Comparison of ENCODE assay signal across 21 mouse cellular contexts in genomic region chr9:75246080-75246930, GRCm38 (mm10). TPM values are rescaled to one million over a fixed set of nuclear protein-coding genes. Genes with fewer than 3 reads are reported as not detected.
DNase-seq lines count a peak whose midpoint lies in the region; ATAC-seq and TF ChIP-seq lines count a peak whose summit lies in the region.
"Had no signal": no experiment of that assay in that cellular context is flagged by ENCODE, and none has a peak within 500 bp of the region (broad histone marks: within the 10 kb centered on the region; RNA-seq: fewer than 3 reads in every experiment).

No protein-coding gene starts in this region.

- H3K27ac ChIP-seq in left cerebral cortex, adult 2 months: peak overlapping the region; percentile 93
- H3K27ac ChIP-seq: hindbrain, embryonic 15.5 days; limb, embryonic 13.5 days; liver, embryonic 15.5 days; midbrain, embryonic 10.5 days; neural tube, embryonic 15.5 days had no signal

- TF ChIP-seq CTCF in left cerebral cortex, adult 2 months (IDR thresholded peaks at IDR 0.05): no peak

- no peak for DNase-seq in left cerebral cortex, adult 2 months (ENCODE audit: extremely low spot score in 1 of 2, low spot score in 2 of 2)
- no peak for DNase-seq in left cerebral cortex, postnatal 10 days (ENCODE audit: extremely low spot score in 1 of 2, low spot score in 2 of 2)
- DNase-seq in 3T3-L1 (ENCODE audit: low read depth, low spot score): peak; percentile 85
- peak; percentile 43 for DNase-seq in T-cell, adult 2 months (ENCODE audit: low spot score)
- DNase-seq in induced T-regulatory cell, adult 2 months (ENCODE audit: low read depth): peak; percentile 37
- DNase-seq in embryo, embryonic 10.5 days (ENCODE audit: low spot score): no peak
- DNase-seq in B cell, adult 2 months: no peak
- DNase-seq: adrenal gland, postnatal 14 days; cerebellum, adult 9-10 months; embryo, embryonic 11 days; kidney, adult 11 months; kidney, postnatal 14 days; lung, postnatal 10 days had no signal

- ATAC-seq in cerebellum, adult (ENCODE audit: insufficient number of reproducible peaks, low FRiP score, low TSS enrichment): no peak
- ATAC-seq: forebrain, embryonic 16.5 days had no signal

- intact Hi-C loops in left cerebral cortex, adult 2 months (cut with DNase I): loop anchor here (5.0 kb wide), 1 partner anchor 34 kb away; no protein-coding TSS in a partner anchor
- intact Hi-C loops in left cerebral cortex, postnatal 10 days (cut with DNase I): no loop called here

- no peak overlapping the region for H3K4me3 ChIP-seq in left cerebral cortex, adult 2 months
- H3K4me3 ChIP-seq: heart, embryonic 12.5 days; hindbrain, embryonic 15.5 days; limb, embryonic 13.5 days; liver, embryonic 15.5 days; midbrain, embryonic 10.5 days; neural tube, embryonic 15.5 days had no signal

RNA-seq across cellular contexts. Expression of gene Myo5c, which starts 14.5 kb away (rescaled TPM):
- 1 to 10 TPM; 7.0 to 7.2 TPM for total RNA-seq in left cerebral cortex, adult 2 months (2021)
- 1 to 10 TPM; 1.3 to 1.4 TPM for total RNA-seq in left cerebral cortex, postnatal 10 days (2021)

RNA-seq across cellular contexts. Expression of gene Gnb5, which starts 59.8 kb away (rescaled TPM):
- total RNA-seq in left cerebral cortex, adult 2 months (2021): 100 to 1,000 TPM; 143 to 163 TPM
- total RNA-seq in left cerebral cortex, postnatal 10 days (2021): 100 to 1,000 TPM; 115 to 125 TPM

Comparison
In these comparisons a context has a peak if more than half of its experiments do, and no peak if none do; other contexts are left out.
1. DNase-seq: peak in 3T3-L1 (single experiment), T-cell, adult 2 months (single experiment) and induced T-regulatory cell, adult 2 months (single experiment); none in left cerebral cortex, adult 2 months (0 of 2), left cerebral cortex, postnatal 10 days (0 of 2), embryo, embryonic 10.5 days (single experiment) and B cell, adult 2 months (0 of 2).